Mouse (Mus musculus): Measurements from ENCODE around the gene Tbc1d2. TPM values are rescaled to one million over a fixed set of nuclear protein-coding genes. Genes with fewer than 3 reads are reported as not detected.
A peak's percentile ranks its signal among the peaks of the same experiment; 100 is the strongest.

Tbc1d2 gene
- polyA plus RNA-seq, 1 experiment = 1.0 TPM

- TF ChIP-seq CTCF (IDR thresholded peaks at IDR 0.05; ENCODE audit: extremely low read depth, insufficient read depth, insufficient read length, insufficient replicate concordance) (no peak), POLR2A (IDR thresholded peaks at IDR 0.05; ENCODE audit: low read depth, low read length) (no peak)
- Histone ChIP-seq H3K4me1 (ENCODE audit: control insufficient read depth, insufficient read depth, insufficient read length) (peaks cover 25% of the 10 kb centered on the region; the same call in 1 of the 2 replicates), H3K36me3 (ENCODE audit: control insufficient read depth, insufficient read depth, low read length) (no peaks in the 10 kb centered on the region), H3K27me3 (ENCODE audit: control insufficient read depth, insufficient read depth, low read length) (peaks cover 2% of the 10 kb centered on the region; the same call in 1 of the 2 replicates), H3K27ac (ENCODE audit: insufficient read depth, low read length) (peak overlapping the region; percentile 42; the same call in 1 of the 2 replicates), H3K4me3 (ENCODE audit: extremely low read depth, insufficient read depth, insufficient read length) (peak overlapping the region; percentile 23; the same call in 1 of the 2 replicates)
- no peak for DNase-seq (ENCODE audit: low read depth in 1 of 2, low spot score in 2 of 2)
- WGBS = 22% methylated on average over 6 of the region's 6 CpGs
These were observed 51.0 kb downstream of the Tbc1d2 start for GRCm38 (mm10) chr4:46598981-46599380.

GRCm38 (mm10) chr4:46598111-46598510 lies 51.9 kb downstream of the Tbc1d2 start:
- peaks cover 2% of the 10 kb centered on the region; the same call in 1 of the 2 replicates for H3K27me3 ChIP-seq (ENCODE audit: control insufficient read depth, insufficient read depth, low read length)
- H3K4me1 ChIP-seq (ENCODE audit: control insufficient read depth, insufficient read depth, insufficient read length) = peaks cover 25% of the 10 kb centered on the region; the same call in 1 of the 2 replicates
- H3K36me3 ChIP-seq (ENCODE audit: control insufficient read depth, insufficient read depth, low read length) = no peaks in the 10 kb centered on the region
- 10% methylated on average over 10 of the region's 10 CpGs for WGBS
- H3K4me3 ChIP-seq (ENCODE audit: extremely low read depth, insufficient read depth, insufficient read length) = peak overlapping the region; percentile 32
- TF ChIP-seq CTCF (IDR thresholded peaks at IDR 0.05; ENCODE audit: extremely low read depth, insufficient read depth, insufficient read length, insufficient replicate concordance) (no peak), POLR2A (IDR thresholded peaks at IDR 0.05; ENCODE audit: low read depth, low read length) (no peak)
- DNase-seq (ENCODE audit: low read depth in 1 of 2, low spot score in 2 of 2) = no peak
- H3K27ac ChIP-seq (ENCODE audit: insufficient read depth, low read length) = peak overlapping the region; percentile 70

- H3K27ac ChIP-seq (ENCODE audit: insufficient read depth, low read length) = peak overlapping the region; percentile 70
- H3K27me3 ChIP-seq (ENCODE audit: control insufficient read depth, insufficient read depth, low read length) = peaks cover 2% of the 10 kb centered on the region; the same call in 1 of the 2 replicates
- H3K4me3 ChIP-seq (ENCODE audit: extremely low read depth, insufficient read depth, insufficient read length) = peak overlapping the region; percentile 32
- TF ChIP-seq CTCF (IDR thresholded peaks at IDR 0.05; ENCODE audit: extremely low read depth, insufficient read depth, insufficient read length, insufficient replicate concordance) = no peak
- no peak for TF ChIP-seq POLR2A (IDR thresholded peaks at IDR 0.05; ENCODE audit: low read depth, low read length)
- peak in 1 of 2 experiments; percentile 49 for DNase-seq (ENCODE audit: low read depth in 1 of 2, low spot score in 2 of 2)
- WGBS = 15% methylated on average over 11 of the region's 11 CpGs
- H3K4me1 ChIP-seq (ENCODE audit: control insufficient read depth, insufficient read depth, insufficient read length) = peaks cover 30% of the 10 kb centered on the region; the same call in 1 of the 2 replicates
- no peaks in the 10 kb centered on the region; the same call in 1 of the 2 replicates for H3K36me3 ChIP-seq (ENCODE audit: control insufficient read depth, insufficient read depth, low read length)
These were observed 52.6 kb downstream of the Tbc1d2 start for GRCm38 (mm10) chr4:46597286-46597961.

DNA sequence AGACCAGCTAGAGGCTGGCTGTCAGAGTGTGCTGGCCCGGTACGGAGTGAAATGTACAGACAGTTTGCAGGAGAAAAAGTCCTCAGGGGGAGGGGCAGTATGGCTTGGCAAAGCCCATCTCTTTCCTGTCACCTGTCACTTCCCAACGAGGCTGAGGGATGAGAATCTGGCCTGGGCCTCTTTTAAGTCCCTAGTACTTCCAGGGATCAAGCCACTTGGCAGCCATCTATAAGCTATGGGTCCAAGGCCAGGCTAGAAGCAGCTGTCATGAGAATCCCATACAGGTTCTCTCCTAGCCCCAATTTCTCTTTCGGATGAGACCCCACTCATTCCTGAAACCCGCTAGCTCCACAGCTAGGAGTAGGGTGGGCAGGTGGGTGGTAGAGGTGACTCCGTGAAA lies 53.6 kb downstream of the Tbc1d2 start:
- H3K27me3 ChIP-seq (ENCODE audit: control insufficient read depth, insufficient read depth, low read length) = peaks cover 2% of the 10 kb centered on the region; the same call in 1 of the 2 replicates
- WGBS = 68% methylated on average over 6 of the region's 6 CpGs
- no peak for DNase-seq (ENCODE audit: low read depth in 1 of 2, low spot score in 2 of 2)
- H3K36me3 ChIP-seq (ENCODE audit: control insufficient read depth, insufficient read depth, low read length) = no peaks in the 10 kb centered on the region; the same call in 1 of the 2 replicates
- TF ChIP-seq CTCF (IDR thresholded peaks at IDR 0.05; ENCODE audit: extremely low read depth, insufficient read depth, insufficient read length, insufficient replicate concordance) (no peak), POLR2A (IDR thresholded peaks at IDR 0.05; ENCODE audit: low read depth, low read length) (no peak)
- peaks cover 36% of the 10 kb centered on the region; the same call in 1 of the 2 replicates for H3K4me1 ChIP-seq (ENCODE audit: control insufficient read depth, insufficient read depth, insufficient read length)
- H3K27ac ChIP-seq (ENCODE audit: insufficient read depth, low read length) = no peak overlapping the region
- no peak overlapping the region for H3K4me3 ChIP-seq (ENCODE audit: extremely low read depth, insufficient read depth, insufficient read length)

GRCm38 (mm10) chr4:46594131-46594530 lies 55.9 kb downstream of the Tbc1d2 start:
- 81% methylated on average over 5 of the region's 5 CpGs for WGBS
- no peak for DNase-seq (ENCODE audit: low read depth in 1 of 2, low spot score in 2 of 2)
- TF ChIP-seq CTCF (IDR thresholded peaks at IDR 0.05; ENCODE audit: extremely low read depth, insufficient read depth, insufficient read length, insufficient replicate concordance) (no peak), POLR2A (IDR thresholded peaks at IDR 0.05; ENCODE audit: low read depth, low read length) (no peak)

DNA sequence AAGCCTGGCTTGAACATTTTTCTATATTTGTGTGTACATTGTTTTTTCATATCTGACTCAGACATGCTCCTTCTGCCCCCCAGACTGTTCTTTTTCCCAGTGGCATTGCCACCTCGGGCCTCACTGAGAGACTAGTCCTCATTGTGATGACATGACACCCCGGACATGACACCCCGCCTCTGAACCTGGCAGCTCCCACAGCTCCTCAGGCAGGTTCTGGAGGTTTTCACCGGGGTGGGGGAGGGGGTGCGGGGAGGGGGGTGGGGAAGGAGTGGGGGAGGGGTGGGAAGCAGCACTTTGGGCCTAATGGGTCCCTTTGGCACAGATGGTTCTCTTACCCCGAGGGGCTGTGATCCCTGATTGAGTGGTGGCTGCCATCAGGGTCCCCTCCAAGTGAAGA lies 56.5 kb downstream of the Tbc1d2 start:
- 66% methylated on average over 6 of the region's 6 CpGs for WGBS
- TF ChIP-seq POLR2A (IDR thresholded peaks at IDR 0.05; ENCODE audit: low read depth, low read length) (no peak), CTCF (IDR thresholded peaks at IDR 0.05; ENCODE audit: extremely low read depth, insufficient read depth, insufficient read length, insufficient replicate concordance) (no peak)

More at GRCm38 (mm10) chr4:46594131-46594530, 55.9 kb downstream of the Tbc1d2 start:
- Histone ChIP-seq H3K27ac (ENCODE audit: insufficient read depth, low read length) (no peak overlapping the region), H3K4me1 (ENCODE audit: control insufficient read depth, insufficient read depth, insufficient read length) (peaks cover 43% of the 10 kb centered on the region; the same call in 1 of the 2 replicates), H3K36me3 (ENCODE audit: control insufficient read depth, insufficient read depth, low read length) (no peaks in the 10 kb centered on the region; the same call in 1 of the 2 replicates), H3K4me3 (ENCODE audit: extremely low read depth, insufficient read depth, insufficient read length) (no peak overlapping the region), H3K27me3 (ENCODE audit: control insufficient read depth, insufficient read depth, low read length) (no peaks in the 10 kb centered on the region)

More for the DNA sequence above, 56.5 kb downstream of the Tbc1d2 start:
- Histone ChIP-seq H3K27ac (ENCODE audit: insufficient read depth, low read length) (no peak overlapping the region), H3K36me3 (ENCODE audit: control insufficient read depth, insufficient read depth, low read length) (no peaks in the 10 kb centered on the region; the same call in 1 of the 2 replicates), H3K27me3 (ENCODE audit: control insufficient read depth, insufficient read depth, low read length) (no peaks in the 10 kb centered on the region), H3K4me1 (ENCODE audit: control insufficient read depth, insufficient read depth, insufficient read length) (peaks cover 36% of the 10 kb centered on the region; the same call in 1 of the 2 replicates), H3K4me3 (ENCODE audit: extremely low read depth, insufficient read depth, insufficient read length) (no peak overlapping the region)
- DNase-seq (ENCODE audit: low read depth in 1 of 2, low spot score in 2 of 2) = no peak

All from spleen, adult 2 months (tissue).